Mouse (Mus musculus) MEL (cell line): ENCODE measurements around the gene Ubxn4. TPM values are rescaled to one million over a fixed set of nuclear protein-coding genes. Genes with fewer than 3 reads are reported as not detected.

ENCODE experiments used
- polyA plus RNA-seq, 2 experiments: library from polyadenylated mRNA; stranded (reverse) in 1 of 2; unstranded in 1 of 2; fragments of >175 nt in 1 of 2; fragments of >200 nt in 1 of 2; gene quantifications; 2 replicates each; pipeline versions ENCODE4 v1.2.1 to v1.2.4; 2012; ENCODE audit warnings: low replicate concordance in 2 of 2, low read depth in 1 of 2; ENCODE audit not compliant: insufficient read length in 2 of 2, insufficient read depth in 1 of 2, missing spikeins in 1 of 2
- total RNA-seq: library from RNA; depleted of rRNA; stranded (reverse); fragments of 300-350 nt; gene quantifications from 2 replicates; pipeline ENCODE4 v1.2.3, GENCODE M21; 2012; rRNA removed

The Ubxn4 gene
- total and polyA plus RNA-seq, 3 experiments: 41.0 to 66.8 TPM; not detected in 1

Other genes starting within 250 kb of the Ubxn4 start
- 4.1 and 4.8 TPM in 2 replicates for gene Zranb3, start 140.9 kb upstream of the Ubxn4 start, total RNA-seq
- gene Zranb3, start 140.9 kb upstream of the Ubxn4 start, polyA plus RNA-seq: 1 to 10 TPM in 1 of 2 experiments, not detected in 1; 3.9 TPM
- gene R3hdm1, start 140.7 kb upstream of the Ubxn4 start, total RNA-seq: 17.7 and 22.2 TPM in 2 replicates
- 100 to 1,000 TPM; 106 to 164 TPM for gene R3hdm1, start 140.7 kb upstream of the Ubxn4 start, polyA plus RNA-seq
- under 0.01 TPM in 1 of 2 replicates, not detected in the other for gene Lct, start 84.4 kb downstream of the Ubxn4 start, total RNA-seq
- gene Lct, start 84.4 kb downstream of the Ubxn4 start, polyA plus RNA-seq: under 1 TPM in 1 of 2 experiments, not detected in 1; 0.06 TPM
- gene Mcm6, start 115.7 kb downstream of the Ubxn4 start, total RNA-seq: 202 and 218 TPM in 2 replicates
- gene Mcm6, start 115.7 kb downstream of the Ubxn4 start, polyA plus RNA-seq: 100 to 1,000 TPM; 234 to 850 TPM
- 95.2 and 104 TPM in 2 replicates for gene Dars, start 173.4 kb downstream of the Ubxn4 start, total RNA-seq
- 100 to 1,000 TPM in 1 of 2 experiments, not detected in 1; 104 TPM for gene Dars, start 173.4 kb downstream of the Ubxn4 start, polyA plus RNA-seq